Mouse (Mus musculus) cerebellum, postnatal 4 days (tissue): ENCODE measurements around the gene Efcab11.

Experiments
- DNase-seq, 2 experiments: peaks; one replicate each; pipeline ENCODE4 v3.0.0; 2022; ENCODE audit warnings: low spot score in 2 of 2, mixed read lengths in 1 of 2

Gene Efcab11

DNA sequence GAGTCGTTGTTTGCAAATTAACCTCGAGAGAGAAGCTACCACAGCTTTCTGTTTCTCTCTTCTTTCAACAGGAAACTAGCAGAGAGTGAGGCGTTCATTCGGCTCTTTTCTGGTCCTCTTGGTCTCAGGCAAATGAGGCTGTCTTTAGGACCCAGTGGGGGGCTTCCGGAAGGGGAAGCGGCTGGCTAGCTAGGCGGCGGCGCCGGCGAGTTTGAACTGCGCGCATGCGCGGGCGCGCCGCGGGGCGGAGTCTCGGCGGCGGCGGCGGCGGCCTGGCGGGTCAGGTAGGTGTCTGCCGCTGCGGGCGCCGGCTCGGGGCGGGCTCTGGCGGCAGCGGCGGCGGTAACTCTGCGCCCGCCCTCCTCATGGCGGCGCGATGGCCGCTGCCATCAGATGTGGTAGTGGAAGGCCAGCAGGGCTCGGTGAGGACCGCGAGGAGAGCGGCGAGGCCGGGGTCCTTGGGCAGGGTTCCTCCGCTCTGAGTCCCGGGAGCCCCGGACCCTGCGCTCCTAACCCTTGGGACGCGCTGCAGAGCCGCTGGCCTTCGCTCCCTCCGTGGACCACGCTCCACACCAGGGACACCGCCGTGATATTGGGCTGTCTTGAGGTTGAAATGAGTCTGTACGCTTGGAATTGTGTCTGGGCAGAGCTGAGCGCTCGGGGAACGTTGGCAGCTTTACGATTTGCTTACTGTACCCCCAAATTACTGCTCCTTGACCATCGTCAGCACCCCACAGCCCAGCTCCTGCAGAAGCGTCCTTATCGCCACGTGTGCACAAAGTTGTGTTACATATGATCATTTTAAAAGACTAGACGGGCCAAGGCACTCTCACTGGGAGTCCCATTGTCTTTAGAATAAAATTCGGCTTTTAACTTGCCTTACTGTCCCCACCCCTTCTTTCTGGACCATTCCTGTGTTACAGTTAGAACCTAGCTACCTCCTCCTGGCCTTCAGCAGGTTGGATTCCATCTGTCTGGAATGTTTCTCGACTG is at the start of gene Efcab11, which contains the start of gene Tdp1:
Efcab11 (minus strand) TSS at position 171 of the 993 bp plus-strand sequence.
Tdp1 (plus strand) TSS at position 249 of the 993 bp plus-strand sequence.
- DNase-seq, result peak; percentile 87 to 96

DNA sequence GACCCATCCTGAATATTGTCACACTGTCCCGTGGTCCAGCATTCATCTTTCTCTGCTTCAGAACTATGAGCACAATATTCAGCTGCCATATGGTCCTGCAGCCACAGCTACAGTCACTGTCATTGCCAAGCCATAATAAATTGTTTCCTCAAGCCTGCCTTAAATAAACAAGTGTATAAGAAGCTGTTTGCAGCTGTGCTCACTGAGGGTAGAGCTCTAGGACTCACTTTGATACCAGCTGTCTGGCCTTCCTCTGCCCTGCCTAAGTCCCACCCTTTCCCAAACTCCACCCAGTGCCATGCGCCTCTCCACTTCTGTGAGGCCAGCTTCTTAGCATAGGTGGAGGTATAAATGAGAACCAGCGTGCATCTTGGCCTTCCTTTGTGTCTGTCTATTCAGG is 49.4 kb upstream of the Efcab11 start:
- DNase-seq, result no peak

DNA sequence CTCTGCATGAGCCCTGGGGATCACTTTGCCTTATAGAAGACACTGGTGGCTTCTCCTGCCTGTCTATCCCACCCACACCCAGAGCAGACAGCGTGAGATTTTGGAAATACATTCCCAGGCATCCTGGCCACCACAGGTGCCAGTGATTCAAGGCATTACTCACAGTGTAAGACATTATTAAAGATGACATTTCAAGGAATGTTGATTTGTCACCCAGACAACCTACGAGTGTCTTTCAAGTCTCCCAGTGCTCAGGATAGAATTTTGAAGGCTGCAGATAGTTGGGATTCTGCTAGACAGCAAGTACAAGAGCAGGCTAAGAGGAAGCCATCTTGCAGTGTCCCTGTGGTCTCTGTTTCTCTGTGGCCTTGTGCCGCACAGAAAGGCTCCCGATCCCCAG is 48.0 kb upstream of the Efcab11 start:
- DNase-seq, result no peak

DNA sequence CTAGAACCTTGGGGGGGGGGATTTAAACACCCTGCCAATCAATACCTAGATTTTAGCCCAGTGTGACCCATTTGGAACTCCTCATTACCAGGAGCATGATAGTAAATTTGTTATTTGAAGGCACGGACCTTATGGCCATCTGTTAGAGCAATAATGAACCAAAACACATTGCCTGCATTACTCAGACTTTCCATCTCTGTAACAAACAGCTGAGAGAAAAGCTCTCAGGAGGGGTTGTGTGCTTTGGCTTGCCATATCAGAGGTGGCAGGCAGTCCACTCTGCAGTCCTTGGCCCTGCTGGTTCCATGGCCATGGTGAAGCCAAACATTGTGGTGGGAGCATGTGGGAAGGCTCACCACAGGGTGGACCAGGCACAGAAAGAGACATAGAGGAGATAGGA is 44.9 kb upstream of the Efcab11 start:
- no peak for DNase-seq

DNA sequence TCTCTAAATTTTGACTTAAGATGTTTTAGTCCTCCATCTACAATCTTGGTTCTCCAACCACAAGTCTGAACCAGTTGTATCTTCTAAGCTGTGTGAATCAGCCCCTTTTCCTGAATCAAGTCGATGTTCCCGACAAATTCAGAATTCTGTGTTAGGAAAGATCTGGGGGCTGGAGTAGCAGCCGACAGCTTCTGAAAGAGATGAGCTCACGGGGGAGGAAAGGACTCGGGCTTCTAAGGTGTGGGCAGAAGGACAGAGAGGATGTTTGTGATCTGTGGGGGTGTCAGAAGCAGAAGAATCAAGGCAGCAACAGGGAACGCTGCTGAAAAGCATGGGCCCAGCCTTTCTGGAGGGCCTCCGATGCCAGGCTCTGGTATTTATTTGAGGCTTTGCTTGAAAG is 44.1 kb upstream of the Efcab11 start:
- no peak for DNase-seq

DNA sequence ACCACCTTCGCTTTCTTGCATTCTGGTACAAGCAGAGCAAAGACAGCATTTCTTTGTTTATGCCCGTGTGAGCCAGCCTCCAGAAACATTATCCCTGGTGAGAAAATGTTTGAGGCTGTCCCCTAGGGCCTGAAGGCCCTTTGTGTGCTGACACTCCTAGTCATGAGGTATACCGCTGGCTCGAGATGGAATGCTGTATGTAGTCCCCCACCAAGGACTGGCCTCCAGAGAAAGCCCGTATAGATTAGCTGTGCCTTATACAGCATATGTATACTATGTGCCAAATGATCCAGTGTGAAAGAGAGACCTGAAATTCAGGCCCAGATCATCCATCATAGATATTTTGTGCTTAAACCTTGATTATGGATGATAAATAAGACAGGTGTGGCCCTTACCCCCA is 39.5 kb upstream of the Efcab11 start:
- DNase-seq, result no peak

DNA sequence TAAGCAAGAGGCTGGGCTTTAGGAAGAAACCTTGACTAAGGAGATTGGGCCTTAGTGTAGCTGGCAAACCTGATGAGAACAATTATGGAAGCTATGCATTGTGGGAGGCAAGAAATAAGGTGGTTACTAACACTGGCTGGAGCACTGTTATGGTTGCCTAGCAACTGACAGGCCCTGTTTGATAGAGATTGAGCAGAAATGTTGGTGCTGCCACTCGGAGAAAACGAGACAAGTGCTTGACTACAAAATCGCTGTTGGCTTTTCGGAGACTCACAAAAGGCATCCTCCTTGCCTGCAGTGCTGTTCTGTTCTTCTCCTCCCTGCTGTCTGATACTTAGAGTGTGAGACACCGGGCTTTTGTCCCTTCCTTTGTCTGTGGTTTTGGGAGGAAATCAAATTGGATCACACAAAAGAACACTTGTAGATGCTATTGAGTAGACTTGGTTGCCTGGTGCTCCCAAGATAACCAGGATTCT is 38.9 kb upstream of the Efcab11 start:
- DNase-seq, result no peak

DNA sequence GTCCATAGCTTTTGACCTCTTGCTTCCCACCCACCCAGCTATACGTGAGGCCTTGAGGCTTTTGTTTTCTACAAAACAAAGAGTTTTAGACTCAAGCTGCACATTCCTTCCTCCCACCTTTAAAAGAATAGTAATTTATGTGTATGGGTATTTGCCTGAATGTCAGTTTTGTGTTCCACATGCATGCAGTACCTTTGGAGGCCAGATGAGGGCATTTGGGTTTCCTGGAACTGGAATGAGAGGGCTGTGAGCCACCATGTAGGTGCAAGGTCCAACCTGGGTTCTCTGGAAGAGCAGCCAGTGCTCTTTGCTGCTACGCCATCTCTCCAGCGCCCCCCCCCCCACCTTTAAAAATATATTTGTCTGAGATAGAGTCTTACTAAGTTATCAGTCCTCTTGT is 36.8 kb upstream of the Efcab11 start:
- DNase-seq, result peak in 1 of 2 experiments; percentile 23

DNA sequence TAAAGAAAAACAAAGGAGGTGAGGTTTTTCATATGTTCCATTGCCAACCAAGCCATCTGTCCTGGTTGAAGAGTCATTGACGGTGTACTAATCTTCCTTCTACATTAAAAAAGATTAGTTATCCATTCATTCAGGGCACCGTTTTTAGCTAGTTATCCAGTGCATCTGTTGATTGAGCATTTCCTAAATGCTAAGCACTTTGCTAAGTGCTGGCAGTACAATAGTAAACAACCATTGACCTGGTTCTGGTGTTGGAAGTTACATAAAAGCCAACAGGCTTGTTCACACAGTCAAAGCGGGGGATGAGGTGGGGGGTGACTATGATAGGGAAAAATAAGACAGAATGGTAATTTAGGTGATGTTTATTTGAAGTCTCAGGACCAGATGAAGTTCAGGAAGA is 35.4 kb upstream of the Efcab11 start:
- no peak for DNase-seq

DNA sequence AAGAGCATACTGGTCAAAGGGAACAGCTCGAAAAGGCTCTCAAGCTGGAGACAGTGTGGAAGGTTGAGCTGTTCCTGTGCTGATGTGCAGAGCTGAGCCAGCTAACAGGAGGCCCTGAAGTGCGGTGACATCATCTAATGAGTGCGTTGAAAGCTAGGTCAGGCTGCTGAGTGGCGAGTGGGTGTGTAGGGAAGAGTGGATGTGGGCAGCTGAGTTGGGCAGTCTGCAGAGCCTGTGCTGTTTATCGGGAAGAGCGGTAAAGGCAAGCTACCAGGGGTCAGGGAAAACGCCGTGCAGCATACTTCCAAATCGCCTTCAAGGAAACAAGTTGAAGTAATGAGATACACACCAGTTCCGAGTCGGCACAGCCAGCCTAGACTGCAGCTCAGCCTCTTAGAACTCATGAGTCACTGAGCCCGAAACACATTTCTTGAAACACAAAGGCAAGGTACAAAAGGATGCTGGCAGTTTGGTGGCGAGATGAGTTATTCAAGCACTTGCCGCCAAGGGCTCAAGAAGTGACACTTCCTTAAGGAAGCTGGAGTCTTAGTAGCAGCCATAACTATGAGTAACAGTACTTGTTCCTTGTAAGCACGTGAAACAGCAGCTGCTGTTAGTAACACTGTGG is 33.7 kb upstream of the Efcab11 start:
- no peak for DNase-seq

DNA sequence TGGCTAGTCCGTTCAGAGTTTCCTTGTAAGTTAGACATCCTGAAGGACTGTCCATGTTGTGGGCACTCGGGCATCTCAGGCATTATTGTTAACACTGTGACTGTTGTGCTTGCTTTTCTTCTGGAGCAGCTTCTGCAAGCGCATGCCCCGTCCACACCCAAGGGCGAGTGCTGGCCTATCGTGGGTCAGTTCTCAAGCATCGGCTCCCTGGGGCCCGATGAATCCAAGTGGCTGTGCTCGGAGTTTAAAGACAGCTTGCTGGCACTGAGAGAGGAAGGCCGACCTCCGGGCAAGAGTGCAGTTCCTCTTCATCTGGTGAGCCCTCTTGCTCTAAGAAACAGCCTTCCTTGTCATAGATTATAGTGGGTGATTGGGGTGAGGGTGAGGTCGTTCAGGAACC is 27.2 kb upstream of the Efcab11 start:
- no peak for DNase-seq

DNA sequence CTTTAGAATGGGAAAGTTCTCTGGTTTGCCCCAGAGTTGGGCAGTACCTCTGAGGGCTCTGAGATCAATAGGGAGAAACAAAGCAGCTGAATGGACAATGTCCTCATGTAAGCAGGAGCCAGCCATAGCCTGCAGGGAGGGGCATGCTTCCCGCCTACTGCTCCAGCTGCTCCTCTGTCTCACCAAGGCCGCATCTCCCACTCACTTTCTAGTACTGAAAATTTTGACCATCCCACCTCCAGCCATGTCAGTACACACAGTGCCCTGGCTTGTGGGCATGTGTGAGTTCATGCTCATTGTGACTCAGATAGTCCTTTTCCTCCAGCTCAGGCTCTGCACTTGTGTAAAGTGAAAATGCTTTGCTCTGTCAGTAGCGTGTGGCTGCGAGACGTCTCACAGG is 20.3 kb upstream of the Efcab11 start:
- no peak for DNase-seq

DNA sequence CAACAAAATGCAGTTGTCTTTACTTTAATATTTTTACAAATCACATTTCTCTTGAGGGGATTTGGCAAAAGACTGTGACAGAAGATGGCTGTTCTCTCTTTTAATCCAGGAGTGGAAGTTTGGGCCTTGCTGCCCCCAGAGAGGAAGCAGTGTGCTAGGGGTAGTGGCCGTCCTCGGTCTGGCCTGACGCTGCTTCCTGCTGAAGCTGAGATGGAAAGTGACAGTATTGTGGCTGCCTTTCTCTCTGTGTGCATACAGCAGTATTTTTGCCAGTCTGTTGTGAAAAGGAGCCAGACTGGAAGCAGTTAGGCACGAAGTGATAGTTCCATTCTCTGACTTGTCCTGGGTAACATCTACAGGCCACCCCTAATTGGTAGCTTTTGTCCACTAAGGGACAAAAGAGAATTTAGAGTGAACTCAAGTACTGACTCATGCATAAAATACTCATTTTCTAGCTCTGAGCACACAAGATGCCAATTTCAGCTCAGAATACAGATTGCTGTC is 18.7 kb upstream of the Efcab11 start:
- no peak for DNase-seq

DNA sequence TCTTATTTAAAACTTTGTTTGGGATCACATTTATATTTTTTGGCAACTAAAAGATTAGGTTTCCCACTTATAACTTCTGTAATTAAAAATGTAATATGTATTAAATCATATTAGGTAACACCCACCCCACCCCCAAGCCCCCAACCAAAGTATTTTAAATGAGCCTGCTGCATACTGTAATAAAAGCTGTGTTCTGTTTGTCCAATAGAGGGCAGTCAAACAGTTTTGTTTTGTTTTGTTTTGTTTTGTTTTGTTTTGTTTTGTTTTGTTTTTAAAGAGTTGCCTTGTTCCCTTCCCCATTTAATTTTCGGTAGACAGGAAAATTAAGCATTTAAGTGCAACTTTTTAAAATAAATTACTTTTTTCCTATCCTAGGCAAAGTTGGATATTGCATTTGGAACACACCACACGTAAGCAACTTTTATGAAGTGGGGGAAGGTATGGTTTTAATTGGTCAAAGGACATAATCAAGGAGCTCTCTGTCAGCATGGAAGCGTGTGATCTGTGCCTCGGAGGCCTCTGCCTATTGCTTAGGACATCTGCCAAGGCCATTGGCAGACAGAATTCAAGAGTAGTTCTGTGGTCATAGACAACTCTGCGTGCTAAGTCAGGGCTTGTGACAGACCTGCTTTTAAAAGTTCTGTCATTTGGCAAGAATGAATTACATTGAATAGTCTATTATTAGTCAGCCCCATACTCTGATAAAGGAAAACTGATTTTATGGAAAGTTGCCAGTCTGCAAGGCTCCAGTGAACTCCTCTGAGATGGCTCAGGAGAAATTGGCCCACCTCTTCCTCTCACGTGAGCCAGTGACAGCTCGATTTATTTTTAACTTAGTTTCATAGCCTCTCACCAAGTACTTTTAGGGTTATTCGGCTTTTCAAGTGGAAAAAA is 18.0 kb upstream of the Efcab11 start:
- no peak for DNase-seq

DNA sequence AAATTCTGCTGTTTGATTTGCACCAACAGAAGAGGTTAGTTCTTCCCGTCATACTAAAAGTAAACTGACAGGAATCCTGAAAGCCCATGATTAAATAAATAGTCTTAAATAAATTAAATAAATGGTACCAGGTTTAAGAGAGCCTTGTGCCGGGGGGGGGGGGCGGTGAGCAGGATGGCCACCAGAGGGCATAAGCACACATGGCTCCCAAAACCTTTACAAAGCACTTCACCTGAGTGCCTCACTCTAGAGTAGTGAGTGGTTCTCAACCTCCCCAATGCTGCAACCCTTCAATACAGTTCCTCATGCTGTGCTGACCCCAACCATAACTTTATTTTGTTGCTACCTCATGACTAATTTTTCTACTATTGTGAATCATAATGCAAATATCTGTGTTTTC is 15.8 kb upstream of the Efcab11 start:
- no peak for DNase-seq

DNA sequence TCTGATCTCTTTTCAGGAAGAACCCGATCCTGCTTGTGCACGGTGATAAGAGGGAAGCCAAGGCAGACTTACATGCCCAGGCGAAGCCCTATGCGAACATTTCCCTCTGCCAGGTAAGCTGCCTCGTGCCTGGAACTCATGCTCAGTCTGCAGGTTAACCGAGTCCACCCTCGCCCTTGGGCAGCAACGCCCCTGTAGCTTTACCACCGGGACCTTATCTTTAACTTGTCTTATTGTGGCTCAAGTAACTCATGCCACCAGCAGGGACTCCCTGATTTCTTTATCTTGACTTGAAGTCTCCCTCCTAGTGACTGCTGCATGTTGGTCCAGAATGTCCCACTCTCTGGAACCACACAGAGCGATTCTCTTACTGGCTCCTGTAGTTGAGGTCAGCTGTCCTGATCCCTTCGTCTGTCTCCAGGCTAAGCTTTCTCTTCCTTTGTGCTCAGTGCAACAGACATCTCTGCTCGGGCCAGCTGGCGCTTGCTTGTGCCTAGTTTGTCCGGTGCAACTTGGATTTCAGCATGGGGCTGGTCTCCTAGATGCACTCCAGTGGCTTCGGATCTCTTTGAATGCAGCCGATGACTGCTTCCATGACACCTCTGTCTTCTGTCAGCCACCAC is 14.1 kb upstream of the Efcab11 start:
- no peak for DNase-seq

DNA sequence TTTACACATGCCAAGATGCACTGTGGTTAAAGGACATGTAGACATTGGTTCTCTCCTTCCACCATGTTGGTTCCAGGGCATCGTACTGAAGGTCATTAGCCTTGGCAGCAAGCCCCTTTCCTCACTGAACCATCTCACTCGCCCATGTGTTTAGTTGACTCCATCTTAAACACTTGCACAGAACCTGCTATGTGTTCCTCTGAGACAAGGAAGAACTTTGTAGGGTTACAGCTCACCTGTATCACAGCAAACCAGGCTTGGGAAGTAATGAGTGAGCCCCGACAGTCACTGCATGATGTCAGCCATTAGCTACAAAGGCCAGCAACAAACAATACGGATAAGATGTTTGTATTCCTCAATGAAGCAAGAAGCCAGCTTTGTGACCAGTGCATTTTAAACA is 13.6 kb upstream of the Efcab11 start:
- DNase-seq, result no peak

DNA sequence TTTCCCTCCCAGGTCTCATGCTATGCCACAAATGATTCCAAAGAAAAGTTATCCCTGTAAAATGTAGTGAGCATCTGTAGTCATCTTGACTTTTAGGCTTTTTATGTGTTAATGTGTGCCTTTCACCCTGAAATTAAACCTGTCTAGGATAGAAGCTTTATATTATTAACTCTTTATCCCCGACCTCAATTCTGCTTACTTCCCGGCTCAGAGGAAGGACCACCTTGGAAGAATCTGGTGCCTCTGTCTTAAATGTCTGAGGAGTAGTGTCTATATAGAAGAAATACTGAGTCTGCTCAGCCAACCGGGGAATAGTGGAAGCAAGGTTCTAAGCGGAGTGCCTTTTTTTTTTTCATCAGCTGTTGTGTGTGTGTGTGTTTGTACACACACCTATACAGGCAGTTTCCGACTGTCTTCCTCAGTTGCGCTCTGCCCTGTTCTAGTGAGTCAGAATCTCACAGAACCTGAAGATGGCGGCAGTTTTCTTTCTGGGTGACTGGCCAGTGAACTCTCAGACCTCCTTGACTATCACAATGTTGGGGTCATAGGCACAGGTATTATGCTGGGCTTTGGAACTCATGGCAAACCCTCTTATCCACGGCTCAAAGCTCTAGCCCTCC is 1.2 kb upstream of the Efcab11 start:
- DNase-seq, result no peak

DNA sequence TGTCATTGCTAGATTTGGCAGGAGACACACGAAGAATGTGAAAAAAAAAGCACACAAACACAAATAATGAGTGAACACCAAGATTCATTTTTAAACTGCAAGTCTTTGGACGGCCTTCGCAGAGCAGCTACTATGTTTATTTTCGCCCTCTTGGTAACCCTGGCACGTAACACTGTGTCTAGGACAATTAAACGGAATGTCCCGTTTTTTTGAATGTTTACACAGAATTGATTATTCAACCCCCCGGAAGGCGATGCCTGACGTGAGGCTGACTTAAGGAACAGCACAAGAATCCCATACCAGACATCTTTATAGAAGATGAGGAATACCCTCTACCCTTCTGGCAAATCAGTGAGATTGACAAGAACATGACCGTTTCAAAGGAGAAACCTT is 530 bp downstream of the Efcab11 start:
- DNase-seq, result no peak

DNA sequence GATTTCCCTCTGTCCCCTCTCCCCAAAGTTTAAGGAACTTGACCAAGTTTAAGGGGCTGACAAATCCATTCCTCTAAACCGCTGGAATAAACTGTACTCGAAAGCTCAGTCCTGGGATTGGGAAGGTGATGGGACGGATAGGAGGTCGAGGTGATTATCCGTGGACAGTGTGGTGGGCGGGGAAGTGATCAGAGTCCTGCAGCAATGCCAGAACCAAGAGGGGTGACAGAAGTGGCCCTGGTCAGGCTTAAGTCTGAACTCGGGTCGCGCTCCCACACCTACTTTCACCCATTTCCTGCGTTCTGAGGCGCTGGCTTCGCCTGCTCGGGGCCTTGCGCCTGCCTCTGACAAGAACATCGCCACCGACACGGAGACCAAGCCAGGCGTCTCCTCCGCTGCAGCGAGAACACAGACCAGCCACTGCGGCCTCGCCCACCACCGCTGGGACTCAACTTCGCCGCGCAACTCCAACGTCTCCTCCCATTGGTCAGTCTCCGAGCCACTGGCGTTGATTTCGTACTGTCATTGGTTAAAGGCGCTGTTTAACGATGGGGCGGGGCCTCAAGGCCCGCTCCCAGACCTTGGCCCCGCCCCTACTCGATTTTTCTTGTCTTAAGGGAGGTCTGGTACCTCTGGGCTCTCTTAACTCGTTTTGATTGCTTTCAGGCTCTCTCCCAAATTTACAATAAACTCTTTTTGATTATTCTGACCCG is 1.1 kb downstream of the Efcab11 start:
- peak; percentile 62 to 83 for DNase-seq
